Mouse (Mus musculus): ENCODE results near the gene Ccng1. TPM values are rescaled to one million over a fixed set of nuclear protein-coding genes. Genes with fewer than 3 reads are reported as not detected.
"Not testable (repeated sequence)": the region's sequence is repeated elsewhere in the genome, so short reads cannot be mapped to it uniquely, and the experiment has no call there.

Ccng1 gene
- total RNA-seq, 2 experiments from 2014 or later, result 161 to 182 TPM

DNA sequence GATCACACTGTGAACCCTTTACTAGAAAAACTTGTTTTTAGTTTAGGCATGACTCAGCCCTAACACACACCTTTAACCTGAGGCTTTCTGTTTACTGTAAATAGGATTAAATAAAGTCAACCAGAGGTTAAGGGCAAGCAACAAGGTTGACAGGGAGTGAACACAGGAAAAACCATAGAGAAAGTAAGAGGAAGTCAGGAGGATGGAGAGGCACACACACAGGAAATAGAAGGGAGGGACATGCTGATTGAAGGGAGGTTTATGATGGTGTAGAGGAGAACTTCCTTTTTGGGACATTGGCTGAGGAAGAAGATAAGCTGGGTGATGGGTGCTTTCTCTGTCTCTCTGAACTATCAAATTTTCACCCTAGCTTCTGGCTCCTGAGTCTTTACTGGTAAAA is 36.8 kb downstream of the Ccng1 start:
- no peak for DNase-seq

- DNase-seq, result no peak
These were observed 39.6 kb downstream of the Ccng1 start for GRCm38 (mm10) chr11:40715524-40715923.

DNA sequence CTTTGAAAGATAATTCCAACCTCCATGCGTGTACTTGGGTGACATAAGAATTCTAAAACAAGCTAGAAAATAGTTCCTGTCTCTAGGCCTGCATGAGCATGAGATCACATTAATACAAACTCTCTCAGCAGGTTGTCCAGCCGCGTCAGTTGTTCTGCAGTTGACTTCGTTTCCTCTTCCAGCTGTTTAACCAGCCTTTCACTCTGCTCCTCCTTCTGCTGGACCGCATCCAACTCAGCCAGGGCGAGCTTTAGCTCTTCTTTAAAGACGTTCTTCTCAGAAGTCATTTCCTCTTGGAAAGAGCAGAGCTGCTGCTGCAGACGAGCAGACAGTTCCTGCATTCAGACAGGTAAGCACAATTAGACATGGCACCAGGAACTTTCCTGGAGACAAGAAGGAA is 41.3 kb downstream of the Ccng1 start:
- DNase-seq, result peak; percentile 16

DNA sequence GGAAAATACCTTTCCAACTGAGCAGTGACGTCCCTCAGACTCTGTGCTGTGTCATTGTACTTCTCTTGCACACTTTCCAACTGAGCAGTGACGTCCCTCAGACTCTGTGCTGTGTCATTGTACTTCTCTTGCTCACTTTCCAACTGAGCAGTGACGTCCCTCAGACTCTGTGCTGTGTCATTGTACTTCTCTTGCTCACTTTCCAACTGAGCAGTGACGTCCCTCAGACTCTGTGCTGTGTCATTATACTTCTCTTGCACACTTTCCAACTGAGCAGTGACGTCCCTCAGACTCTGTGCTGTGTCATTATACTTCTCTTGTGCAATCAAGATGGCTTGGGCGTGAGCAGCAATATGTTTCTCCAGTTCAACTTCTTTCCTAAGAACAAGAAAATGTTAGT is 45.2 kb downstream of the Ccng1 start:
- not testable (repeated sequence) for DNase-seq

Other genes with a start within 250 kb of the Ccng1 start
- 10 to 100 TPM; 89.0 TPM for gene Mat2b, start 60.1 kb downstream of the Ccng1 start, total RNA-seq (2021)
- gene Hmmr, start 21.9 kb downstream of the Ccng1 start, total RNA-seq (2021), result 10 to 100 TPM; 36.3 to 43.2 TPM
- 10 to 100 TPM; 30.6 to 31.7 TPM for gene Nudcd2, start 21.6 kb downstream of the Ccng1 start, total RNA-seq (2021)

Measured in heart, postnatal 4 days (tissue).